14 mouse cellular contexts compared by ENCODE assay signal in the genomic region with DNA sequence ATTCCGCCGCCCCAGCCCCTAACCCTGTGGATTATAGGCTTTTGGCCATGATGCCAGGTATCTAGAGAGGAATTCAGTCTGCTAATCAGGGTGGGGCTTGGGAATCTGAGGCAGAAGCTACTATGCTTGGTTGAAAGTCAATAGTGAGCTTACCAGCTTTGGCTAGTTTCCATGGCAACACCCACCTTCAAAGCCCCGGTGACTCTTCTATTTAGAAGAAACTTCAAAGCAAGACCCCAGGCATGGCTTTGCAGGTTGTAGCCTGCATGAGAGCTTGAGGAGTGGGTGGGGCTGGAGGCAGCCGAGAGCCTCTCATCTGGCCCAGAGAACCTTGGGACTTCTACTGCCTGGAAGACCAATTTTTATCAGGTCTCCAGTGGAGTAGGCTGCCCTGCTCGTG. TPM values are rescaled to one million over a fixed set of nuclear protein-coding genes. Genes with fewer than 3 reads are reported as not detected.
DNase-seq lines count a peak whose midpoint lies in the region; ATAC-seq lines count a peak whose summit lies in the region.
"Had no signal": no experiment of that assay in that cellular context is flagged by ENCODE, and none has a peak within 500 bp of the region (broad histone marks: within the 10 kb centered on the region; RNA-seq: fewer than 3 reads in every experiment).

No protein-coding gene starts in this region.

- no peak overlapping the region for H3K27ac ChIP-seq in hindbrain, embryonic 11.5 days (ENCODE audit: low read depth, low read length)
- H3K27ac ChIP-seq in hindbrain, embryonic 12.5 days: no peak overlapping the region
- H3K27ac ChIP-seq in forebrain, embryonic 14.5 days (ENCODE audit: low read depth, low read length): no peak overlapping the region
- H3K27ac ChIP-seq in midbrain, embryonic 13.5 days: peak overlapping the region; percentile 66
- H3K27ac ChIP-seq: heart, embryonic 15.5 days had no signal

- H3K9ac ChIP-seq in hindbrain, embryonic 11.5 days (ENCODE audit: low read depth, low read length): no peak overlapping the region
- H3K9ac ChIP-seq in hindbrain, embryonic 12.5 days: no peak overlapping the region
- H3K9ac ChIP-seq in forebrain, embryonic 14.5 days (ENCODE audit: low read length): no peak overlapping the region
- H3K9ac ChIP-seq in midbrain, embryonic 13.5 days (replicated peaks): no peak overlapping the region
- H3K9ac ChIP-seq: heart, embryonic 15.5 days had no signal

- 45% methylated on average over 5 of the region's 5 CpGs for WGBS in hindbrain, embryonic 11.5 days
- WGBS in hindbrain, embryonic 12.5 days: 42% methylated on average over 5 of the region's 5 CpGs
- 26% methylated on average over 5 of the region's 5 CpGs for WGBS in forebrain, embryonic 14.5 days
- 29% methylated on average over 5 of the region's 5 CpGs for WGBS in midbrain, embryonic 13.5 days

- no peaks in the 10 kb centered on the region for H3K36me3 ChIP-seq in hindbrain, embryonic 11.5 days (ENCODE audit: control insufficient read depth, insufficient read depth, low read length)
- no peaks in the 10 kb centered on the region for H3K36me3 ChIP-seq in hindbrain, embryonic 12.5 days
- no peaks in the 10 kb centered on the region for H3K36me3 ChIP-seq in forebrain, embryonic 14.5 days (ENCODE audit: control insufficient read depth, insufficient read depth, low read length)
- H3K36me3 ChIP-seq in midbrain, embryonic 13.5 days: no peaks in the 10 kb centered on the region
- H3K36me3 ChIP-seq: heart, embryonic 15.5 days had no signal

- intact Hi-C loops in heart, postnatal 36 days (cut with DNase I): no loop called here

- DNase-seq in hindbrain, embryonic 11.5 days (ENCODE audit: low spot score): peak; percentile 15
- peak; percentile 45 for DNase-seq in T-cell, adult 2 months (ENCODE audit: low spot score)
- DNase-seq in forebrain, embryonic 14.5 days (ENCODE audit: low spot score): peak; percentile 67
- DNase-seq in heart, postnatal 36 days: no peak
- DNase-seq in layer of hippocampus, postnatal 25 days (ENCODE audit: extremely low spot score in 1 of 2, low spot score in 1 of 2): no peak
- DNase-seq in right cerebral cortex, adult 18-20 months: no peak
- DNase-seq: gastrocnemius, postnatal 25 days; lung, adult 18-20 months; retina, postnatal 1 day had no signal

- H3K4me3 ChIP-seq in hindbrain, embryonic 11.5 days (ENCODE audit: low read depth, low read length): no peak overlapping the region
- H3K4me3 ChIP-seq in hindbrain, embryonic 12.5 days: no peak overlapping the region
- H3K4me3 ChIP-seq in forebrain, embryonic 14.5 days (ENCODE audit: low read depth, low read length): no peak overlapping the region
- no peak overlapping the region for H3K4me3 ChIP-seq in midbrain, embryonic 13.5 days (replicated peaks)
- H3K4me3 ChIP-seq: heart, embryonic 15.5 days had no signal

- no peak overlapping the region for H3K4me2 ChIP-seq in hindbrain, embryonic 11.5 days (replicated peaks; ENCODE audit: low read depth, low read length)
- H3K4me2 ChIP-seq in hindbrain, embryonic 12.5 days (replicated peaks): no peak overlapping the region
- H3K4me2 ChIP-seq in forebrain, embryonic 14.5 days (ENCODE audit: low read length): no peak overlapping the region
- H3K4me2 ChIP-seq in midbrain, embryonic 13.5 days (replicated peaks): 0 out of 2 replicates have a peak overlapping the region, but pooled peaks have one; percentile 11

- no peak for ATAC-seq in hindbrain, embryonic 11.5 days (ENCODE audit: low FRiP score)
- ATAC-seq in hindbrain, embryonic 12.5 days (ENCODE audit: low FRiP score): no peak
- 0 out of 2 replicates have a peak, but pooled peaks have one; percentile 19 for ATAC-seq in forebrain, embryonic 14.5 days
- peak; percentile 54 for ATAC-seq in midbrain, embryonic 13.5 days

- peaks cover 6% of the 10 kb centered on the region for H3K4me1 ChIP-seq in hindbrain, embryonic 11.5 days (replicated peaks; ENCODE audit: control insufficient read depth, insufficient read depth, low read length)
- peaks cover 28% of the 10 kb centered on the region for H3K4me1 ChIP-seq in hindbrain, embryonic 12.5 days
- peaks cover 5% of the 10 kb centered on the region for H3K4me1 ChIP-seq in forebrain, embryonic 14.5 days (ENCODE audit: control insufficient read depth, insufficient read depth, low read length)
- H3K4me1 ChIP-seq in midbrain, embryonic 13.5 days (replicated peaks): peaks cover 39% of the 10 kb centered on the region

- no peaks in the 10 kb centered on the region for H3K9me3 ChIP-seq in hindbrain, embryonic 11.5 days (ENCODE audit: control insufficient read depth, low read length)
- H3K9me3 ChIP-seq in hindbrain, embryonic 12.5 days (replicated peaks): no peaks in the 10 kb centered on the region
- no peaks in the 10 kb centered on the region for H3K9me3 ChIP-seq in forebrain, embryonic 14.5 days (replicated peaks; ENCODE audit: control insufficient read depth, low read length)
- H3K9me3 ChIP-seq in midbrain, embryonic 13.5 days: no peaks in the 10 kb centered on the region
- H3K9me3 ChIP-seq: heart, embryonic 15.5 days had no signal

- H3K27me3 ChIP-seq in hindbrain, embryonic 11.5 days (ENCODE audit: control insufficient read depth, insufficient read depth, low read length): no peaks in the 10 kb centered on the region
- no peaks in the 10 kb centered on the region for H3K27me3 ChIP-seq in hindbrain, embryonic 12.5 days
- H3K27me3 ChIP-seq in forebrain, embryonic 14.5 days (replicated peaks; ENCODE audit: control insufficient read depth, insufficient read depth, low read length): no peaks in the 10 kb centered on the region
- H3K27me3 ChIP-seq in midbrain, embryonic 13.5 days: no peaks in the 10 kb centered on the region
- H3K27me3 ChIP-seq: heart, embryonic 15.5 days had no signal

RNA-seq across cellular contexts. Expression of a gene that starts 15.2 kb away (rescaled TPM):
- polyA plus RNA-seq in hindbrain, embryonic 11.5 days (2014; fragmentation: Nextera tagmentation; extraction: Ambion mirVana): not detected in 2 replicates
- polyA plus RNA-seq in hindbrain, embryonic 12.5 days (2016; fragmentation: Nextera tagmentation; extraction: Ambion mirVana): 0.17 and 0.31 TPM in 2 replicates
- 0.29 TPM in 1 of 2 replicates, not detected in the other for polyA plus RNA-seq in forebrain, embryonic 14.5 days (2014; fragmentation: Nextera tagmentation; extraction: Ambion mirVana)
- polyA plus RNA-seq in midbrain, embryonic 13.5 days (2015; fragmentation: Nextera tagmentation; extraction: Ambion mirVana): 0.24 TPM in 2 replicates
- total RNA-seq in heart, postnatal 36 days (2021): under 1 TPM; 0.14 to 0.28 TPM
- under 1 TPM in 1 of 2 experiments, not detected in 1; 0.16 TPM for total RNA-seq in layer of hippocampus, postnatal 25 days (2021)

RNA-seq across cellular contexts. Expression of a gene that starts 35.1 kb away (rescaled TPM):
- polyA plus RNA-seq in hindbrain, embryonic 11.5 days (2014; fragmentation: Nextera tagmentation; extraction: Ambion mirVana): 23.9 and 27.2 TPM in 2 replicates
- polyA plus RNA-seq in hindbrain, embryonic 12.5 days (2016; fragmentation: Nextera tagmentation; extraction: Ambion mirVana): 36.6 and 37.5 TPM in 2 replicates
- 31.9 and 36.4 TPM in 2 replicates for polyA plus RNA-seq in forebrain, embryonic 14.5 days (2014; fragmentation: Nextera tagmentation; extraction: Ambion mirVana)
- 33.1 and 35.5 TPM in 2 replicates for polyA plus RNA-seq in midbrain, embryonic 13.5 days (2015; fragmentation: Nextera tagmentation; extraction: Ambion mirVana)
- total RNA-seq in heart, postnatal 36 days (2021): 10 to 100 TPM; 19.2 to 21.0 TPM
- 10 to 100 TPM; 24.8 to 28.0 TPM for total RNA-seq in layer of hippocampus, postnatal 25 days (2021)

RNA-seq across cellular contexts. Expression of a gene that starts 45.8 kb away (rescaled TPM):
- polyA plus RNA-seq in hindbrain, embryonic 11.5 days (2014; fragmentation: Nextera tagmentation; extraction: Ambion mirVana): not detected in 2 replicates
- not detected in 2 replicates for polyA plus RNA-seq in hindbrain, embryonic 12.5 days (2016; fragmentation: Nextera tagmentation; extraction: Ambion mirVana)
- polyA plus RNA-seq in forebrain, embryonic 14.5 days (2014; fragmentation: Nextera tagmentation; extraction: Ambion mirVana): not detected in 2 replicates
- polyA plus RNA-seq in midbrain, embryonic 13.5 days (2015; fragmentation: Nextera tagmentation; extraction: Ambion mirVana): not detected in 2 replicates
- total RNA-seq in heart, postnatal 36 days (2021): not detected
- not detected for total RNA-seq in layer of hippocampus, postnatal 25 days (2021)
- total RNA-seq: gastrocnemius, postnatal 25 days; left cerebral cortex, adult 8-10 months had no signal
- polyA plus RNA-seq: heart, embryonic 15.5 days; kidney, embryonic 14.5 days had no signal

Comparison
In these comparisons a context has a peak if more than half of its experiments do, and no peak if none do; other contexts are left out.
1. ATAC-seq: peak in forebrain, embryonic 14.5 days (single experiment) and midbrain, embryonic 13.5 days (single experiment); none in hindbrain, embryonic 11.5 days (single experiment) and hindbrain, embryonic 12.5 days (single experiment).
2. DNase-seq: peak in hindbrain, embryonic 11.5 days (single experiment), T-cell, adult 2 months (single experiment) and forebrain, embryonic 14.5 days (single experiment); none in heart, postnatal 36 days (0 of 2), layer of hippocampus, postnatal 25 days (0 of 2) and right cerebral cortex, adult 18-20 months (single experiment).